In genomic region chr3:131181006-131181405, GRCm38 (mm10) we compare ENCODE assay signal across 28 mouse cellular contexts.
DNase-seq lines count a peak whose midpoint lies in the region; ATAC-seq and TF ChIP-seq lines count a peak whose summit lies in the region.
"Had no signal": no experiment of that assay in that cellular context is flagged by ENCODE, and none has a peak within 500 bp of the region (broad histone marks: within the 10 kb centered on the region; RNA-seq: fewer than 3 reads in every experiment).

No protein-coding gene starts in this region.

- H3K4me2 ChIP-seq in forebrain, embryonic 14.5 days (ENCODE audit: low read length), result no peak overlapping the region
- no peak overlapping the region for H3K4me2 ChIP-seq in forebrain, embryonic 11.5 days (ENCODE audit: low read depth, low read length, severe bottlenecking)
- no peak overlapping the region for H3K4me2 ChIP-seq in midbrain, embryonic 12.5 days (replicated peaks)
- H3K4me2 ChIP-seq in midbrain, embryonic 15.5 days, result no peak overlapping the region
- H3K4me2 ChIP-seq: heart, embryonic 15.5 days; hindbrain, embryonic 12.5 days; kidney, embryonic 15.5 days; liver, embryonic 12.5 days had no signal

- no peaks in the 10 kb centered on the region for H3K27me3 ChIP-seq in cerebellum, adult 2 months (ENCODE audit: control insufficient read depth, insufficient read depth, low read length)
- no peaks in the 10 kb centered on the region for H3K27me3 ChIP-seq in forebrain, embryonic 14.5 days (replicated peaks; ENCODE audit: control insufficient read depth, insufficient read depth, low read length)
- H3K27me3 ChIP-seq in forebrain, embryonic 11.5 days (ENCODE audit: control insufficient read depth, insufficient read depth, low read length), result no peaks in the 10 kb centered on the region
- H3K27me3 ChIP-seq in midbrain, embryonic 12.5 days, result no peaks in the 10 kb centered on the region
- H3K27me3 ChIP-seq in midbrain, embryonic 10.5 days (ENCODE audit: low read depth, poor library complexity, severe bottlenecking), result no peaks in the 10 kb centered on the region
- no peaks in the 10 kb centered on the region for H3K27me3 ChIP-seq in midbrain, embryonic 15.5 days (replicated peaks)
- H3K27me3 ChIP-seq: CH12.LX; heart, embryonic 15.5 days; hindbrain, embryonic 12.5 days; kidney, embryonic 15.5 days; liver, embryonic 12.5 days had no signal

- no peak for TF ChIP-seq POLR2A in cerebellum, adult 2 months (IDR thresholded peaks at IDR 0.05; ENCODE audit: borderline replicate concordance, insufficient read depth, low read length)

- ATAC-seq in forebrain, embryonic 14.5 days, result no peak
- ATAC-seq in forebrain, embryonic 11.5 days (replicated peaks; ENCODE audit: low FRiP score), result no peak
- no peak for ATAC-seq in midbrain, embryonic 12.5 days (ENCODE audit: low FRiP score, low read depth)
- peak; percentile 31; the same call in 1 of the 2 replicates for ATAC-seq in midbrain, embryonic 15.5 days (replicated peaks)
- ATAC-seq: activated CD4-positive, CD25-positive, alpha-beta regulatory T cell, adult 4 months; liver, embryonic 12.5 days; liver, postnatal 0 days had no signal

- no peak overlapping the region for H3K27ac ChIP-seq in cerebellum, adult 2 months (ENCODE audit: insufficient read depth, low read length)
- no peak overlapping the region for H3K27ac ChIP-seq in forebrain, embryonic 14.5 days (ENCODE audit: low read depth, low read length)
- no peak overlapping the region for H3K27ac ChIP-seq in forebrain, embryonic 11.5 days (ENCODE audit: low read depth, low read length)
- H3K27ac ChIP-seq in midbrain, embryonic 12.5 days (replicated peaks), result peak overlapping the region; percentile 4; the same call in 1 of the 2 replicates
- H3K27ac ChIP-seq in midbrain, embryonic 10.5 days (replicated peaks), result no peak overlapping the region
- peak overlapping the region; percentile 61 for H3K27ac ChIP-seq in midbrain, embryonic 15.5 days
- H3K27ac ChIP-seq: forebrain, embryonic 10.5 days; heart, embryonic 10.5 days; heart, embryonic 15.5 days; hindbrain, embryonic 12.5 days; kidney, embryonic 15.5 days; layer of hippocampus, adult 2 months; left cerebral cortex, adult 2 months; liver, embryonic 12.5 days had no signal

- no peaks in the 10 kb centered on the region for H3K36me3 ChIP-seq in forebrain, embryonic 14.5 days (ENCODE audit: control insufficient read depth, insufficient read depth, low read length)
- no peaks in the 10 kb centered on the region for H3K36me3 ChIP-seq in forebrain, embryonic 11.5 days (ENCODE audit: control insufficient read depth, insufficient read depth, low read length)
- peaks cover 9% of the 10 kb centered on the region; the same call in 1 of the 2 replicates for H3K36me3 ChIP-seq in midbrain, embryonic 12.5 days
- H3K36me3 ChIP-seq in midbrain, embryonic 10.5 days, result peaks cover 30% of the 10 kb centered on the region
- no peaks in the 10 kb centered on the region for H3K36me3 ChIP-seq in midbrain, embryonic 15.5 days (replicated peaks)
- H3K36me3 ChIP-seq: heart, embryonic 15.5 days; hindbrain, embryonic 12.5 days; kidney, embryonic 15.5 days; liver, embryonic 12.5 days had no signal

- WGBS in cerebellum, adult 2 months, result 35% methylated on average over 11 of the region's 11 CpGs
- 66% methylated on average over 11 of the region's 11 CpGs for WGBS in forebrain, embryonic 14.5 days
- 88% methylated on average over 11 of the region's 11 CpGs for WGBS in forebrain, embryonic 11.5 days
- WGBS in midbrain, embryonic 12.5 days, result 73% methylated on average over 11 of the region's 11 CpGs
- WGBS in midbrain, embryonic 10.5 days, result 94% methylated on average over 11 of the region's 11 CpGs
- 58% methylated on average over 11 of the region's 11 CpGs for WGBS in midbrain, embryonic 15.5 days

- no peak for TF ChIP-seq CTCF in cerebellum, adult 2 months (IDR thresholded peaks at IDR 0.05; ENCODE audit: borderline replicate concordance, insufficient read depth, low read depth, low read length)

- H3K4me1 ChIP-seq in cerebellum, adult 2 months (ENCODE audit: control insufficient read depth, insufficient read depth, low read length), result no peaks in the 10 kb centered on the region
- peaks cover 7% of the 10 kb centered on the region for H3K4me1 ChIP-seq in forebrain, embryonic 14.5 days (ENCODE audit: control insufficient read depth, insufficient read depth, low read length)
- H3K4me1 ChIP-seq in forebrain, embryonic 11.5 days (replicated peaks; ENCODE audit: control insufficient read depth, insufficient read depth, low read length), result peaks cover 2% of the 10 kb centered on the region; the same call in 1 of the 2 replicates
- H3K4me1 ChIP-seq in midbrain, embryonic 12.5 days, result peaks cover 29% of the 10 kb centered on the region
- peaks cover 3% of the 10 kb centered on the region; the same call in 1 of the 2 replicates for H3K4me1 ChIP-seq in midbrain, embryonic 10.5 days
- H3K4me1 ChIP-seq in midbrain, embryonic 15.5 days, result peaks cover 31% of the 10 kb centered on the region
- H3K4me1 ChIP-seq: heart, embryonic 15.5 days; liver, embryonic 12.5 days had no signal

- no peak overlapping the region for H3K9ac ChIP-seq in forebrain, embryonic 14.5 days (ENCODE audit: low read length)
- no peak overlapping the region for H3K9ac ChIP-seq in forebrain, embryonic 11.5 days (ENCODE audit: low read length)
- H3K9ac ChIP-seq in midbrain, embryonic 12.5 days (replicated peaks), result no peak overlapping the region
- no peak overlapping the region for H3K9ac ChIP-seq in midbrain, embryonic 15.5 days
- H3K9ac ChIP-seq: heart, embryonic 15.5 days; hindbrain, embryonic 12.5 days; kidney, embryonic 15.5 days; liver, embryonic 12.5 days; liver, postnatal 0 days had no signal

- no peak for DNase-seq in cerebellum, adult 2 months
- DNase-seq in cerebellum, postnatal 4 days (ENCODE audit: low spot score in 2 of 2), result no peak
- peak; percentile 45 for DNase-seq in forebrain, embryonic 14.5 days (ENCODE audit: low spot score)
- DNase-seq in forebrain, embryonic 11.5 days (ENCODE audit: low spot score), result no peak
- DNase-seq in midbrain, embryonic 10.5 days (ENCODE audit: low spot score), result no peak
- no peak for DNase-seq in thymus, postnatal 0 days (ENCODE audit: low spot score)
- DNase-seq: adrenal gland, adult 2 months; cerebellum, adult 11-12 months; gastrocnemius, postnatal 14 days; kidney, adult 18-20 months; kidney, postnatal 25 days; liver, postnatal 0 days; lung, postnatal 36 days; right cerebral cortex, adult 18-20 months; spleen, adult 18-20 months; thymus, postnatal 25 days had no signal

- H3K9me3 ChIP-seq in forebrain, embryonic 14.5 days (replicated peaks; ENCODE audit: control insufficient read depth, low read length), result no peaks in the 10 kb centered on the region
- H3K9me3 ChIP-seq in forebrain, embryonic 11.5 days (ENCODE audit: control insufficient read depth, low read length), result no peaks in the 10 kb centered on the region
- H3K9me3 ChIP-seq in midbrain, embryonic 12.5 days, result no peaks in the 10 kb centered on the region
- no peaks in the 10 kb centered on the region; the same call in 1 of the 2 replicates for H3K9me3 ChIP-seq in midbrain, embryonic 10.5 days (replicated peaks)
- H3K9me3 ChIP-seq in midbrain, embryonic 15.5 days, result no peaks in the 10 kb centered on the region
- H3K9me3 ChIP-seq: forebrain, embryonic 10.5 days; heart, embryonic 10.5 days; heart, embryonic 15.5 days; hindbrain, embryonic 12.5 days; kidney, embryonic 15.5 days; liver, embryonic 12.5 days had no signal

- peak overlapping the region; percentile 40 for H3K4me3 ChIP-seq in cerebellum, adult 2 months (replicated peaks; ENCODE audit: insufficient read depth, low read depth, low read length)
- H3K4me3 ChIP-seq in forebrain, embryonic 14.5 days (ENCODE audit: low read depth, low read length), result no peak overlapping the region
- no peak overlapping the region for H3K4me3 ChIP-seq in forebrain, embryonic 11.5 days (ENCODE audit: low read depth, low read length)
- H3K4me3 ChIP-seq in midbrain, embryonic 12.5 days, result no peak overlapping the region
- H3K4me3 ChIP-seq in midbrain, embryonic 10.5 days, result no peak overlapping the region
- no peak overlapping the region for H3K4me3 ChIP-seq in midbrain, embryonic 15.5 days
- H3K4me3 ChIP-seq: forebrain, embryonic 10.5 days; heart, embryonic 10.5 days; heart, embryonic 15.5 days; hindbrain, embryonic 12.5 days; kidney, embryonic 15.5 days; layer of hippocampus, adult 2 months; left cerebral cortex, adult 2 months; liver, embryonic 12.5 days had no signal

Comparison
In these comparisons a context has a peak if more than half of its experiments do, and no peak if none do; other contexts are left out.
1. H3K27ac ChIP-seq: peak in midbrain, embryonic 12.5 days (single experiment) and midbrain, embryonic 15.5 days (single experiment); none in cerebellum, adult 2 months (single experiment), forebrain, embryonic 14.5 days (single experiment), forebrain, embryonic 11.5 days (single experiment) and midbrain, embryonic 10.5 days (single experiment).